Mouse (Mus musculus): ENCODE measurements at regions not wholly inside any gene's neighbourhood (a gene's known extent, or its start where the extent isn't known, plus 50 kb on each side); places are given as distances from the start of the nearest gene placed in this dataset.

DNA sequence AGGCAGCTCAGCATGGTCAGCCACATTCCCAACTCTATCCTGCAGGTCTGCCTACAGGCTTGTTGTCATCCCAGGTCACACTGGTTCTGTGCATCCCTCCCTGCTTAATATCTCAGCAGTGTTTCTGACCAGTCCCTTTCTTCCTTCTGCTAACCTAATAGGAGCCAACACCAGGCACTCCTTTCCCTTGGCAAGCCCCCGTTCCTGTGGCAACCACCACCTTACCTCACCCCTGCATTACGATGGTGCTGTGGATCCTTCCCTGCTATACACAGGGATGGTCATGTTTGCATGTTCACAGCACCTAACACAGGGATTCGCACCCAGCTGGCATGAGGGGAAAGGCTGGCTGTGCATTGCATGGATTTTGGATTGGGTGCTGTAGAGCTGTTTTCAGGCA, 50.8 kb upstream of the Arhgap20 start:
- 87% methylated on average over 3 of the region's 3 CpGs for WGBS
- H3K9me3 ChIP-seq = no peaks in the 10 kb centered on the region
- no peaks in the 10 kb centered on the region for H3K27me3 ChIP-seq (replicated peaks)
- ATAC-seq (ENCODE audit: low FRiP score, low read depth) = no peak
- H3K27ac ChIP-seq = no peak overlapping the region
- H3K4me3 ChIP-seq = no peak overlapping the region
- H3K9ac ChIP-seq = no peak overlapping the region
- no peaks in the 10 kb centered on the region for H3K4me1 ChIP-seq
- H3K36me3 ChIP-seq = no peaks in the 10 kb centered on the region
- H3K4me2 ChIP-seq (replicated peaks) = no peak overlapping the region
